Mouse (Mus musculus) stomach, postnatal 0 days (tissue): Measurements from ENCODE around the gene Stum.

ENCODE experiments used
- CTCF ChIP-seq: IDR thresholded peaks from 2 replicates; pipeline ENCODE4 v1.5.1; 2016; ENCODE audit warnings: antibody characterized with exemption, low read depth, mild to moderate bottlenecking, moderate library complexity
- EP300 ChIP-seq: optimal IDR thresholded peaks from 2 replicates; pipeline ENCODE3; 2016; ENCODE audit warnings: antibody characterized with exemption

GRCm38 (mm10) chr1:180386951-180387749 is 96.2 kb downstream of the Stum start:
- TF ChIP-seq CTCF, result peak; percentile 89
- peak; percentile 83 for TF ChIP-seq EP300
